Mouse (Mus musculus) retina, postnatal 7 days (tissue): ENCODE results near the gene Ppp1r18.
"Not testable (repeated sequence)": the region's sequence is repeated elsewhere in the genome, so short reads cannot be mapped to it uniquely, and the experiment has no call there.

Source experiments
- DNase-seq: peaks from one replicate; pipeline ENCODE4 v3.0.0-alpha.2; 2012; ENCODE audit warnings: low read depth, low spot score

Ppp1r18 gene

DNA sequence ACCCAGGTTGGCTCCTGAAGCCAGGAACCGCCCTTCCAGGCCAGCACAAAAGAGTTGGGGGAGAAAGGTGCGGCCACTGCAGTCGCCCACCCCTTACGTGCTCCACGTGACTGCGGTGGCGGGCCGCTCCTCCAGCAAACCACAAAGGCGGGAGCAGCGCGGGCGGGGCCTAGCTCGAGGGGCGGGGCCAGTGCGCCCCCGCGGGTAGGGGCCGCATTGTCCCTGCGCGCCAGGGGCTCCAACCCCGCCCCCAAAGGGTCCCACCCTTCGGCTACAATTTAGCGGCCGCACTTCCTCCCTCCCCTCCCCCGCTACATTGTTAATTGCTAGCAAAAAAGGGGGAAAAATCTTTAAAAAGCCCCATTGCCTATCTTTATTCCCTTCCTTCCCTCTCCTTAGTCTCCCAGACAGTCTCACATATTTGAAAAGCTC is 28.4 kb upstream of the Ppp1r18 start:
- no peak for DNase-seq

DNA sequence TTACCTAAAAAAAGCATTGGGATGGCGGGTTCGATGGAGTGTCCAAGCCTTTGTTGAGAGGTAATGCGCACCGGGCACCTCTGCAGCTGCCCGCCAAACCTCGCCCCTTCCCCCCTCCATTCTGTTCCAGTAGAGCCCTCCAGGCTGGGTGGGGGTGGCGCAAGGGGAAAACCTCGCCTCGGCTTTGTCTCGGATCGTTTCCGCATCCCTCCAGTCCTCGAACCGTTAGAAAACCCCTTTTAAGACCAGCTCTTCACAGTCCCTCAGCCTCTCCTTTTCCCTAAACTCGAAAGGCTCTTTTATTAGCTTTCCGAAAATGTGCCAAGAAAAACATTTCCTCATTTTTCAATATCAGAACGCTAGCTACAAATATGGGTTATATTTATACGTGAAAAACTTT is 27.9 kb upstream of the Ppp1r18 start:
- no peak for DNase-seq

DNA sequence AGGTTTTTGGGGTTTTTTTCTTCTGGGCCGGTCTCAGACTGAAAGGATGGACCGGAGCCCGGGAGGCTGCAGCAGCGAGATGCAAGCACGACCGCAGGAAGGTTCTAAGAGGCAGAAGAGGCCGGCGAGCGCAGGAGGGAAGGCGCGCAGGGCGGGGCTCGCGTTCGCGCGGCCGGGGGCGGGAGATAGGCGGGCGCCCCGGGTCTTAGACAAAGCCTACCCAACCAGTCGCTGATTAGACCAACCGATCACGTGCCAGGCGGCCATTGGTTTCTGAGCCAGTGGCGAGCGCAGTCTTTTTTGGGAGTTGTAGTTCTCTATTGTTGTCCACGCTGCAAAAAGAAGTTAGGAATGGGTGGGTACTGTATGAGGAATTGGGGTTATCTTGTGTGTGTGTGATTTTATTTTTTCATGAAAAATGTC is 27.3 kb upstream of the Ppp1r18 start, which contains the start of gene Tubb5:
Tubb5 (minus strand) TSS at position 185 of the 423 bp plus-strand sequence.
- DNase-seq = peak; percentile 87

DNA sequence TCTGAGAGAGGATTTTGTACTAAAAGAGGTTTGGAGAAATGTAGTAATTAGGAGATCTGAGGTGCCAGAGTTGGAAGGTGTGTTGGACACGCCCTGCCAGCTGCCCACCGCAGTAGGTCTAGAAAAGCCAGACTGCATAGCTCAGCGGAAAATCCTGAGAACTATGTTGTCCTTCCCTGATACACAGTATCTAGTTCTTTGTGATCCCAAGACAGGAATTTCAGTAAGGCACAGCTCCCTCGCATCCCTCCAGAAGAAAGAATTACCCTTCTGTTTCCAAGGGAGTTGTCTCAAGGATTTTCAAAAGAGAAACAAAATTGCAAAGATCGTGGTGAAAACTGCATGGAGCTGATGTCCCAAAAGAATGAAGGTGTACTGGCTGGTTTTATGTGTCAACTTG is 26.8 kb upstream of the Ppp1r18 start:
- DNase-seq = no peak

DNA sequence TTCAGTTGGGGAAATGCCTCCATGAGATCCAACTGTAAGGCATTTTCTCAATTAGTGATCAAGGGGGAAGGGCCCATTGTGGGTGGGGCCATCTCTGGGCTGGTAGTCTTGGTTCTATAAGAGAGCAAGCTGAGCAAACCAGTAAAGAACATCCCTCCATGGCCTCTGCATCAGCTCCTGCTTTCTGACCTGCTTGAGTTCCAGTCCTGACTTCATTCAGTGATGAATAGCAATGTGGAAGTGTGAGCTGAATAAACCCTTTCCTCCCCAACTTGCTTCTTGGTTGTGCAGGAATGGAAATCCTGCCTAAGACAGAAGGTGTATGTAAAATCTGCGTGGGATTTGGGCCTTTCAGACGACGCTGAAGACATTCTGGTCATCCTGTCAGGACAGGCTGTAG is 26.4 kb upstream of the Ppp1r18 start:
- DNase-seq = not testable (repeated sequence)

DNA sequence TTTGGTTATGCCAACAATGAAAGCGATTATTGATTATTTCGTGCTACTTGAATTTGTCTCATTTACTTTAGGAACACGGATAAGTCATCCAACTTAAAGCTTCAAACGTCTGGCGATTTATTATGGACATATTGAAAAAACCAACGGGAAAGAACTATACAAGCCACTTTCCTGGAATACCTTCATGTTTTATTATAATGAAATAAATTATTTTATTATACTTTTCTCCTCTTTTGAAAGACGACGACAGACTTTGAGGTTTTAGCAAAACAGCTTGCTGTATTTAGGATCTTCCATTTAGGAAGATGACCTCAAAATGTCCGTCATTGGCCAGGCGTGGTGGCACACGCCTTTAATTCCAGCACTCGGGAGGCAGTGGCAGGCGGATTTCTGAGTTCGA is 24.8 kb upstream of the Ppp1r18 start:
- DNase-seq = no peak

DNA sequence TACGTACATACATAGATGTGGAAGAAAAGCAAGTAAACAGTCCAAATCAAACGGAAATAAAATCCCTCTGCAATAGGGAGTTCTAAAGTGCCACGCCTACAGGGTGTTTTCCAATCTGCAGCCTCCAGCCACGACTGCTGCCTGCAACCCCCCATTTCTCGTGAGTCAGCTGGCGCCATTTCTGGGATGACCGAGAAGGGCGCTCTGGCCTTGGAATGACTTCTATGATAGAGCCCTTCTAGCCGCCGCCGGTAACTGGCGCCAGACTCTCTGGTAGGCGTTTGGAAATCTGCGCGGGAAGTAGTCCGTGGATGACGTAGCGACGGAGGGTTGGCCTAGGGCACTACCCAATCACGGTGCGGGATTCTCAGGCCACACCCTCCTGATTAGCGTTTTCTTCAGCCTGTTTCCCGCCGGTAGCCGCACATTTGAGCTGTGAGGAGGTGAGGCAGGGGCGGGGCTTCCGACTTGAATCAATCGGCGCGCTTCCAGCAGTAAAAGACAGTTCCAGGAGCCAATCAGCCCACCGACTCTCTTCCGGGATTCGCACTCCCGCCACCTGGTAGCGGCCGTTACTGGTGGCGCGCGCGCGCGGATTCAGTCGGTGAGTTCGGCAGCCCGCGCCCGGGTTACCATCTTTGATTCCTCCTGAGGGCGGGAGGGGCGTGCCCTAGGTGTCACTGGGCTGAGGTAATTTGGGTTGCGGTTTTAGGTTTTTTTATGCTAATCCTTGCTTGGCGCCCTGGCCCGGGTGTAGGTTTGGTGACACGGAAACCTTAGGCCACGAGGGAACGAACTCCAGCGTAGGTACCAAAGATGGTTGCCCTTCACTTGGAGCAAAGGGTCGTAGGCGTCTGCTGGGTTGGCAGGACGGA is 24.1 kb upstream of the Ppp1r18 start, which contains the start of gene Mdc1:
Mdc1 (plus strand) TSS at position 440 of the 875 bp plus-strand sequence.
- DNase-seq = peak; percentile 99

DNA sequence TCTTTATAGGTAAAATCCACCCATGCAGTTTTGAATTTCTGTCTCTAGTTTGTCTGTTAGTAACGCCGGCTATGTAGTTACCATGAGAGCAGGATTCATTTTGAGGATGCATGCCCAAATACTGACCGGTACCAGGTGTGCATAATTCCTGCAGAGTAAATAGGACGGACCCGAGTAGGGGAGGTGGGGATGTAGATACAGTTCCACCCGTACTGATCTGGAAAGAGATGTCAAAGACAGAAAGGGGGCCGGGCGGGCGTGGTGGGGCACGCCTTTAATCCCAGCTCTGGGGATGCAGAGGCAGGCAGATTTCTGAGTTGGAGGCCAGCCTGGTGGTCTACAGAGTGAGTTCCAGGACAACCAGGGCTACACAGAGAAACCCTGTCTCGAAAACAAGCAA is 23.4 kb upstream of the Ppp1r18 start:
- no peak for DNase-seq

DNA sequence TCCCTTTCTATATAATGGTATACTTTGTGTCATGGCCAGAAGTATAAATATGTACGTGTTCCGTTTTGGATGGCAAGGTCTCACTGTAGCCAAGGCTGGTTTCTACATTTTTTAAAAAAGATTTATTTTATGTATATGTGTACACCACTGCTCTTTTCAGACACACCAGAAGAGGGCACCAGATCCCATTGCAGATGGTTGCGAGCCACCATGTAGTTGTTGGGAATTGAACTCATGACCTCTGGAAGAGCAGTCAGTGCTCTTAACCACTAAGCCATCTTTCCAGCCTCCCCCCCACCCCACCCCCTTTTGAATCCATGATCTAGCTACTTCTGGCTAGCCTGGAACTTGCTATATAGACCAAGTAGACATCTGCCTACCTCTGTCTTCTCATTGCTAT is 21.9 kb upstream of the Ppp1r18 start:
- no peak for DNase-seq

DNA sequence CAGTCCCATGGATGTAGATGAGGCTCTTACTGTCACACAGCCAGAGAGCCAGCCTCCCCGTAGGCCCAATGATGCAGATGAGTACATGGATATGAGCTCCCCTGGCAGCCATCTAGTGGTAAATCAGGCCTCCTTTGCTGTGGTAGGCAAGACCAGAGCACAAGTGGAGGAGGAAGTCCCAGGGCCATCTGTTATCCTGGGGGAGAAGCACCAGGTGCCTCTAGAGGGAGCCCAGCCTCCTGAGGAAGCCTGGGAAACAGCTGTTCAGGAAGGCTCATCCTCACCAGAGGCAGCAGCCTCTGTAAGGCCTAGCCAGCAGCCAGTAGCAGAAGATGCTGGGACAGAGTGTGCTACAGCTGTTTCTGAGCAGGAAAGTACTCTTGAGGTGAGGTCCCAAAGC is 17.3 kb upstream of the Ppp1r18 start:
- DNase-seq = no peak

DNA sequence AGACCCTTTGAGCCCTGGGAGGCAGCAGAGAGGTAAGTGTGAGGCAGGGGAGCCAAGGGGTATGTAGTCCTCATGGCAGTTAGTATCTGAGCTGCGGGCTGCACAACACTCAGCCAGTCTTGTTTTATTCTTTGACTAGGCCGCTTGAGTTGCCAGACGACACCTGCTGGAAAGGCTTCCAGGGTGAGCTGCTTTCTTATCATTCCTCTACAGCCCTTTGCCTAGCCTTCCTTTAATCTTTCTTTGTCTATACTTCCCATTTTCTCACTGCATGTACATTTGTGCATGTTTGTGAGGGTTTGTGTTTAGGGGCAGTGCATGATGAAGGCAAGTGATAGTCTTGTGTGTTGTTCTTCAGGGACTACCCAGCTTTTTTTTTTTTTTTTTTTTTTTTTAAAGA is 14.4 kb upstream of the Ppp1r18 start:
- DNase-seq = no peak

DNA sequence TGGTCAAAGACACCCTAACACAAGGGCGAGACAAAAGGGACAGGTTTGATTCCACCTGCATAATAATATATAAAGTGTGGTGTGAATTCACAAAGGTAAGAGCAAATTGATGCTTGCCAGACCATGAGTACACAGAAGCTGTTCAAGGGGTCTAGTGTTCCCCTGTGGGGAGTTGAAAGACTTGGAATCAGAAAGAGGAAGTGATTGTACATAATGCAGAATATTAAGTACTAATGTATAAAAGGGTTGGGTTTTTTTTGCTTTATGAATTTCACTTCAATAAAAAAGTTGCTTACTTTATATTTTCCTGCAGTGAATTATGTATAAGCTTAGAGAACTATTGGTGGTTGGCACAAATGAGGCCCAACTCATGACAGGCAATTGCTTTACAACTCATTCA is 6.0 kb upstream of the Ppp1r18 start:
- DNase-seq = no peak

DNA sequence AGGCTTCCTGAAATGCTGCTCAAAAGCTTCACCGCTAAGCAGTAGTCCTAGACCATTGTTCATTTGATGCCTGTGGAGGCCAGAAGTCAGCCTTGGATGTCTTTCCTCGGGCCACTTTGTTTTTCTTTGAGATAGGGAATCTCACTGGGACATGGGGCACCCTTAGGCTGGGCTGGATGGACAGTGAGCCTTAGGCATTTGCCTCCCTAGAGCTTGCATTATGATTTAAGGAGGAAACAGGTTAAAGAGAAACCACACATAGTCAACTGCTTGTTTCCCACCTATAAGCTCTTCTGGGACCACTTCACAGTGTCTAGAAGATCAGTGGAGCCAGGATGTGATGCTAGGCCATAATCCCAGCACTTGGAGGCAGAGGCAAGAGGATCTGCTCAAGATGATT is 5.6 kb upstream of the Ppp1r18 start:
- no peak for DNase-seq

DNA sequence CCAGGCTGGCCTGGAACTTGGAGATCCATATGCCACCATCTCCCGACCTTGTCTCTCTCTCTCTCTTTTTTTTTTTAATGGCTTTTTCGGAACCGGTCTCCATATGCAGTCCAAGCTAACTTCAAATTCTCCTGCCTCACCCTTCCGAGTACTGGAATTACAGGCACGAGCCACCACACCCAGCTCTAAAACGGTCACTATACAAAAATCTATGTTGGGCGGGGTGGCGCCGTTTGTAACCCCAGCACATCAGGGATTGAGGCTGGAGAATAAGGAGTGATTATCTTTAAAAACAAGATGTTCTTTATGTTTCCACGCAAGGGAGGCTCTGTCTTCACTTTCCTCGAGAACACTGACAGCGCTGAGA is 4.6 kb upstream of the Ppp1r18 start:
- no peak for DNase-seq

DNA sequence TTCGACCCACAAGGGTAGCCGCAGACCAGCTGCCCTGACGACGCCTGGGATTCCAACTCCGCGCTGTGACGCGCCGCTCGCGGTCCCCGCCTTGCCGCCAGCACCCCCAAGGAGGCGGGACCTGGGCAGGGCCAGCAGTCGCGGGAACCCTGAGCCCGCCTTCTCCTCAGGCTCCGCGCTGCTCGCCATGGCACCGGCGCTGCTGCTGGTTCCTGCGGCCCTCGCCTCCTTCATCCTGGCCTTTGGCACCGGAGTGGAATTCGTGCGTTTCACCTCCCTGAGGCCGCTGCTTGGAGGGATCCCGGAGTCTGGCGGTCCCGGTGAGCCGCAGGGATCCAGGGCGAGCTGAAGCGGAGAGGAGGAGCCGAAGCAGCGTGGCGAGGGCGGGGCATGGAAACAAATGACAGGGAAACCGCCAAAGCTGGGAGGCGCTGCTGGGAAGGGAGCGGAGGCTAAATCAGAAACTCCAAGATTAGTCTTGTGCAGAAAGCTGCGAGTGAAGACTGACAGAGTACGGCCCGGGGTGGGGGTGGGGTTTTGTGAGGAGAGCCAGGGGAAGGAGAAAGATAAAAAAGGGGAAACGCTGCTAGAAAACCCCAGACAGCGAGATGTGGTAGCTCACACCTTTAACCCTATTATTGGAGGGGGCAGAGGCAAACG is 4.1 kb upstream of the Ppp1r18 start, which contains the start of gene Nrm:
Nrm (plus strand) TSS at position 121 of the 660 bp plus-strand sequence.
- peak; percentile 76 for DNase-seq

DNA sequence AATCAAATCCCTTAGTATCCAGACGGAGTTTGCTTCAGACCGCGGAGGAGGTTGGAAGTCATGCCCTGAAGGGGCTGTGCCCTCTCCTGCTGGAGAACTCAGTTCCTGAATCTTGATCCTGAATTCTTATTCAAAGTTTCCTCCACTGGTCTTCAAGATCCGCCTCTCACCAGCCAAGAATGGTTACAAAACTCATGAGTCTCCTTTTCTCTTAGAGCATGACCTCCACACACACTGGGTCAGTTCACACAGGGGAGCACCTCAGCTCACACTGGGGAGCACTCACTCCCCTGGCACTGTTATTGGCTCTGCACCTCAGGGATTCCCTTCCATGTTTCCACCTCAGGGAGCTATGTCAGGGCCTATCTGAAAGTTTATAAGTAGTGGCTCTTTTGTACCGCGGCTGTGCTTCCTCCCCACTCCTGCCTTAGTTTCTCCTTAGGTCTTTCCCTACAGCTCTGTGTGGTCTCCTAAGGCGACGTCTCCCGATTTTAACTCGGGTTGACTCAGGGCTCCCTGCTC is 500 bp upstream of the Ppp1r18 start:
- DNase-seq = no peak

DNA sequence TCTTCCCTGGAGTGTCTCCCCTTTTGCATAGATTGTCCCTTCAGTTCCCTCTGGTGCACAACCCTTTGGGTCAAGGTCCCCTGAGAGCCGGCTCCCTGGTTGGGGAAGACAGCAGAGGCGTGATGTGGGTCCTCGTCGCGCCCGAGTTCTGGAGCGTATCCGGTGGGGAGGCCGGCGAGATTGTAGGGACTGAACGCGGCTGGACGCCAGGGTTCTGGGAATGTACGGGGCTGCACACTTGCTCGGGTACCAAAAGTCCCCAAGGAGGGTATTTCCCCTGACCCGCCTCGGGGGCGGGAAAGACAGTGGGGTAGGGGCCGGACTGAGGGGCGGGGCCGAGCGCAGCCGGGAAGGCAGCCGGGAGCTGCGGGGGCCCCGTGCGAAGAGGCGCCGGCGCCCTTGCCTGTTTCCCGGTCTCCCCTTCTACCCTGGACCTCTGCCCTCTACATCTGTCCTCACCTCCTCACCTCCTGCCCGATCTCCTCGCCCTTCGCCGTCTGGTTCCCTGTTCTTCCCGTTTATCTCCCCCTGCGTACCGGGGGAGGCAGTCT is 963 bp downstream of the Ppp1r18 start:
- no peak for DNase-seq

DNA sequence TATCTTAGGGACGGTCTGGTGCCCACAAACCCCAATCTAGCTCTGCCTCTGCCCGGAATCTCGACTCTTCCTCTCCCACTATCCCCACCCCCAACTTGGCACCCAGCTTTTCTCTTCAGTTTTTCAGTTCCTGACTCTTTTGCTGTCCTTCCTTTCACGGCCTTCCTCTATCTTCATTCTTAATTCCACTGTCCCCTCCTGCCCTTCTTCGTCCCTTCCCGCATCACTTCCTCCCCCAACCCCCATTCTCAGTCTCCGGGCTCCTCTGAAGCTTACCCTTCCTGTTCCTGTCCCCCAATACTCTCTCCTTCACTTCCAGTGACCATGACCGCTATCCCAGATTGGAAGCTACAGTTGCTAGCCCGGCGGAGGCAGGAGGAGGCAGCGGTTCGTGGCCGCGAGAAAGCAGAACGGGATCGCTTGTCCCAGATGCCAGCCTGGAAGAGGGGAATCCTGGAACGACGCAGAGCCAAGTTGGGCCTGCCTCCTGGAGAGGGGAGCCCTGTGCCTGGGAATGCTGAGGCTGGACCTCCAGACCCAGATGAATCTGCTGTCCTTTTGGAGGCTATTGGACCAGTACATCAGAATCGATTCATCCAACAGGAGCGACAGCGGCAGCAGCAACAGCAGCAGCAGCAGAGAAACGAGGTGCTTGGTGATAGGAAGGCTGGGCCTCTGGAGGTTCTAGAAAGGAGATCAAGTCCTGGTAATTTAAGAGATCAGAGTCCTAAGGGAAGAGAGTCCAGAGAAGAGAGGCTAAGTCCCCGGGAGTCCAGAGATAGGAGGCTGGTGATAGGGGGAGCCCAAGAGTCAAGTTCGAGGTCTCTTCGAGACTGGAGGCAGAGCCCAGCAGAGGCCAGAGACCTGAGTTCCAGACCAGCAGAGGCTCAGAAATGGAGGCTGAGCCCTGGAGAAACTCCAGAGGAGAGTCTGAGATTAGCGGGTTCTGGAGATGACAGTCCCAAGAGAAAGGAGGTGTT is 1.8 kb downstream of the Ppp1r18 start:
- DNase-seq = no peak

DNA sequence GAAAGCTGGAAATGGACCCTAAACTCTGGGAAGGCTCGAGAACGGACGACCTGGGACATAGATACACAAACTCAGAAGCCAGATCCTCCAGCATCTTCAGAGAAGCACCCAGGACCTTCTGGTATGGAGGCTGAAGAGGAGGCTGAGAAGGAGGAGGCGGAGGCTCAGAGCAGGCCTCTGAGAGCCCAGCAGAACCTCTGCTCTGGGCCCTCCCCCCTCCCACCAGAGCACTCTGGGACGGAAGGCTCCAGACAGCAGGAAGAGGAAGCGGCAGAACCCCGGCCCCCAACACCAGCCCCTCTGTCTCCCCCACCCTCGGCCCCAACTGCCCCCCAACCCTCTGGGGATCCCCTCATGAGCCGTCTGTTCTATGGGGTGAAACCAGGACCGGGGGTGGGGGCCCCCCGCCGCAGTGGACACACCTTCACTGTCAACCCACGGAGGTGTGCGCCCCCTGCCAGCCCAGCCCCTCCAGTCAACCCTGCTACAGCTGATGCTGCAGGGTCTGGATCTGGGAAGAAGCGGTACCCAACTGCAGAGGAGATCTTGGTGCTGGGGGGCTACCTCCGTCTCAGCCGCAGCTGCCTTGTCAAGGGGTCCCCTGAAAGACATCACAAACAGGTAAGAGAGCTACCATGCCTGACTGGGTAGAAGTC is 2.9 kb downstream of the Ppp1r18 start:
- DNase-seq = no peak

DNA sequence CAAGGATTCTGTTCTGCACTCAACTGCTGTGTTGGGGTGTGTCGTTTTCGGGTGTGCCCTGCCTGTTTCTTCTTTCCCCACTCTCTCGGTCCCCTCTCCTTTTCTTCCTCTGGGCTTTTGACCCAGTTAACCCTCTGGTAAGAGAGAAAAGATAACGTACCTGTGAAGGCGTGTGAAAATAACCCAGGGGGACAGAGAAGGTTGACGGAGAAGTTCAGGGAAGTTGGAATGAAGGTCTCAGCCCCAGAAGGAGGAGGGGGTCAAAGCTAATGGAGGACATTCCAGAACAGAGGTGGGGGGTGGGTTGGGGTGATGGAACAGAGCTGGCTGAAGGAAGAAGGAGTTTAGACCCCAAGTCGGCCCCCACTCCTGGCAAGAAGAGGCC is 3.6 kb downstream of the Ppp1r18 start:
- no peak for DNase-seq
